ENCODE assay signal across 21 mouse cellular contexts in genomic region chr2:180020091-180020661, GRCm38 (mm10). TPM values are rescaled to one million over a fixed set of nuclear protein-coding genes. Genes with fewer than 3 reads are reported as not detected.
DNase-seq lines count a peak whose midpoint lies in the region; ATAC-seq and TF ChIP-seq lines count a peak whose summit lies in the region.
"Had no signal": no experiment of that assay in that cellular context is flagged by ENCODE, and none has a peak within 500 bp of the region (broad histone marks: within the 10 kb centered on the region; RNA-seq: fewer than 3 reads in every experiment).

No protein-coding gene starts in this region.

- H3K4me2 ChIP-seq in forebrain, postnatal 0 days (ENCODE audit: low read depth): no peak overlapping the region
- no peak overlapping the region for H3K4me2 ChIP-seq in forebrain, embryonic 11.5 days (ENCODE audit: low read depth, low read length, severe bottlenecking)
- H3K4me2 ChIP-seq: hindbrain, embryonic 12.5 days; liver, embryonic 15.5 days; neural tube, embryonic 15.5 days had no signal

- peak; percentile 47 for DNase-seq in forebrain, postnatal 0 days
- no peak for DNase-seq in forebrain, embryonic 11.5 days (ENCODE audit: low spot score)
- peak; percentile 41 for DNase-seq in layer of hippocampus, adult 9-11 months
- DNase-seq in layer of hippocampus, adult 18-20 months (ENCODE audit: low spot score in 2 of 2): no peak
- peak; percentile 69 to 75 for DNase-seq in cerebellum, adult 18-20 months
- peak; percentile 72 to 73 for DNase-seq in cerebellum, postnatal 25 days
- DNase-seq in lung, postnatal 14 days: no peak
- DNase-seq: adrenal gland, postnatal 14 days; gastrocnemius, postnatal 14 days; kidney, adult 9 months; midbrain, embryonic 14.5 days had no signal

- H3K36me3 ChIP-seq in forebrain, postnatal 0 days (ENCODE audit: insufficient read depth): no peaks in the 10 kb centered on the region
- H3K36me3 ChIP-seq in forebrain, embryonic 11.5 days (ENCODE audit: control insufficient read depth, insufficient read depth, low read length): no peaks in the 10 kb centered on the region
- H3K36me3 ChIP-seq: heart, embryonic 10.5 days; hindbrain, embryonic 12.5 days; liver, embryonic 15.5 days; neural tube, embryonic 15.5 days had no signal

- ATAC-seq in forebrain, postnatal 0 days: no peak
- ATAC-seq in forebrain, embryonic 11.5 days (replicated peaks; ENCODE audit: low FRiP score): no peak
- ATAC-seq in monocyte, adult 5-6 weeks (replicated peaks; ENCODE audit: insufficient number of reproducible peaks, low FRiP score, low TSS enrichment, poor library complexity, severe bottlenecking): no peak
- ATAC-seq: CD4-positive, CD25-positive, alpha-beta regulatory T cell, adult 4 months; forebrain, embryonic 14.5 days; inflammation-experienced regulatory T-cells, adult 6 months; lung, postnatal 0 days; Patski had no signal

- no peak for TF ChIP-seq CTCF in forebrain, postnatal 0 days (IDR thresholded peaks at IDR 0.05; ENCODE audit: low read depth)

- no peak overlapping the region for H3K9ac ChIP-seq in forebrain, postnatal 0 days
- no peak overlapping the region for H3K9ac ChIP-seq in forebrain, embryonic 11.5 days (ENCODE audit: low read length)
- H3K9ac ChIP-seq: hindbrain, embryonic 12.5 days; liver, embryonic 15.5 days; neural tube, embryonic 15.5 days had no signal

- H3K27ac ChIP-seq in forebrain, postnatal 0 days (ENCODE audit: low read depth, low read length): 0 out of 2 replicates have a peak overlapping the region, but pooled peaks have one; percentile 5
- H3K27ac ChIP-seq in forebrain, embryonic 11.5 days (ENCODE audit: low read depth, low read length): no peak overlapping the region
- H3K27ac ChIP-seq: heart, embryonic 10.5 days; hindbrain, embryonic 12.5 days; liver, embryonic 15.5 days; neural tube, embryonic 15.5 days had no signal

- peaks cover 13% of the 10 kb centered on the region for H3K27me3 ChIP-seq in forebrain, postnatal 0 days (ENCODE audit: insufficient read depth, low read length)
- H3K27me3 ChIP-seq in forebrain, embryonic 11.5 days (ENCODE audit: control insufficient read depth, insufficient read depth, low read length): peaks cover 15% of the 10 kb centered on the region; the same call in 1 of the 2 replicates

- H3K4me1 ChIP-seq in forebrain, postnatal 0 days (ENCODE audit: insufficient read depth): no peaks in the 10 kb centered on the region
- H3K4me1 ChIP-seq in forebrain, embryonic 11.5 days (replicated peaks; ENCODE audit: control insufficient read depth, insufficient read depth, low read length): 0 out of 2 replicates have a peak, but pooled peaks cover 3% of the 10 kb centered on the region

- no peak overlapping the region for H3K4me3 ChIP-seq in forebrain, postnatal 0 days (ENCODE audit: low read depth, low read length)
- H3K4me3 ChIP-seq in forebrain, embryonic 11.5 days (ENCODE audit: low read depth, low read length): no peak overlapping the region
- H3K4me3 ChIP-seq: heart, embryonic 10.5 days; hindbrain, embryonic 12.5 days; liver, embryonic 15.5 days; neural tube, embryonic 15.5 days had no signal

- no peaks in the 10 kb centered on the region for H3K9me3 ChIP-seq in forebrain, postnatal 0 days (ENCODE audit: low read length)
- no peaks in the 10 kb centered on the region for H3K9me3 ChIP-seq in forebrain, embryonic 11.5 days (ENCODE audit: control insufficient read depth, low read length)
- H3K9me3 ChIP-seq: heart, embryonic 10.5 days; hindbrain, embryonic 12.5 days; liver, embryonic 15.5 days; neural tube, embryonic 15.5 days had no signal

- WGBS in forebrain, postnatal 0 days: 70% methylated on average over 7 of the region's 7 CpGs
- WGBS in forebrain, embryonic 11.5 days: 79% methylated on average over 7 of the region's 7 CpGs

RNA-seq across cellular contexts. Expression of gene Lsm14b, which starts 4.6 kb away (rescaled TPM):
- 154 and 162 TPM in 2 replicates for total RNA-seq in forebrain, postnatal 0 days (2014; rRNA removed)
- polyA plus RNA-seq in forebrain, postnatal 0 days (2015; fragmentation: Nextera tagmentation; extraction: Ambion mirVana): 24.4 and 24.8 TPM in 2 replicates
- 7.5 and 8.9 TPM in 2 replicates for polyA plus RNA-seq in forebrain, embryonic 11.5 days (2014; fragmentation: Nextera tagmentation; extraction: Ambion mirVana)
- 10 to 100 TPM; 97.5 to 98.5 TPM for total RNA-seq in layer of hippocampus, adult 18-20 months (2021)
- 38.6 to 53.9 TPM (median 53.4 TPM) in 3 replicates for total RNA-seq in monocyte, adult 5-6 weeks (2017)

RNA-seq across cellular contexts. Expression of gene Psma7, which starts 22.1 kb away (rescaled TPM):
- total RNA-seq in forebrain, postnatal 0 days (2014; rRNA removed): 301 and 392 TPM in 2 replicates
- polyA plus RNA-seq in forebrain, postnatal 0 days (2015; fragmentation: Nextera tagmentation; extraction: Ambion mirVana): 581 and 734 TPM in 2 replicates
- 681 and 714 TPM in 2 replicates for polyA plus RNA-seq in forebrain, embryonic 11.5 days (2014; fragmentation: Nextera tagmentation; extraction: Ambion mirVana)
- total RNA-seq in layer of hippocampus, adult 18-20 months (2021): 100 to 1,000 TPM; 163 to 171 TPM
- total RNA-seq in monocyte, adult 5-6 weeks (2017): 280 to 356 TPM (median 293 TPM) in 3 replicates

RNA-seq across cellular contexts. Expression of gene Ss18l1, which starts 22.1 kb away (rescaled TPM):
- total RNA-seq in forebrain, postnatal 0 days (2014; rRNA removed): 82.6 and 104 TPM in 2 replicates
- 32.8 and 47.0 TPM in 2 replicates for polyA plus RNA-seq in forebrain, postnatal 0 days (2015; fragmentation: Nextera tagmentation; extraction: Ambion mirVana)
- polyA plus RNA-seq in forebrain, embryonic 11.5 days (2014; fragmentation: Nextera tagmentation; extraction: Ambion mirVana): 16.8 and 17.8 TPM in 2 replicates
- total RNA-seq in layer of hippocampus, adult 18-20 months (2021): 10 to 100 TPM; 45.3 to 45.8 TPM
- 3.4 to 5.8 TPM (median 5.0 TPM) in 3 replicates for total RNA-seq in monocyte, adult 5-6 weeks (2017)

RNA-seq across cellular contexts. Expression of gene Taf4, which starts 43.7 kb away (rescaled TPM):
- 11.4 and 12.5 TPM in 2 replicates for total RNA-seq in forebrain, postnatal 0 days (2014; rRNA removed)
- polyA plus RNA-seq in forebrain, postnatal 0 days (2015; fragmentation: Nextera tagmentation; extraction: Ambion mirVana): 2.1 and 2.4 TPM in 2 replicates
- 7.4 and 8.2 TPM in 2 replicates for polyA plus RNA-seq in forebrain, embryonic 11.5 days (2014; fragmentation: Nextera tagmentation; extraction: Ambion mirVana)
- 10 to 100 TPM; 20.8 to 23.7 TPM for total RNA-seq in layer of hippocampus, adult 18-20 months (2021)
- 27.7 to 65.7 TPM (median 39.4 TPM) in 3 replicates for total RNA-seq in monocyte, adult 5-6 weeks (2017)

RNA-seq across cellular contexts. Expression of gene Mtg2, which starts 50.2 kb away (rescaled TPM):
- total RNA-seq in forebrain, postnatal 0 days (2014; rRNA removed): 27.9 and 32.2 TPM in 2 replicates
- polyA plus RNA-seq in forebrain, postnatal 0 days (2015; fragmentation: Nextera tagmentation; extraction: Ambion mirVana): 23.5 and 25.5 TPM in 2 replicates
- polyA plus RNA-seq in forebrain, embryonic 11.5 days (2014; fragmentation: Nextera tagmentation; extraction: Ambion mirVana): 32.3 and 34.8 TPM in 2 replicates
- 10 to 100 TPM; 17.9 to 18.9 TPM for total RNA-seq in layer of hippocampus, adult 18-20 months (2021)
- total RNA-seq in monocyte, adult 5-6 weeks (2017): 13.7 to 21.6 TPM (median 15.9 TPM) in 3 replicates

Comparison
In these comparisons a context has a peak if more than half of its experiments do, and no peak if none do; other contexts are left out.
1. DNase-seq: peak in forebrain, postnatal 0 days (single experiment), layer of hippocampus, adult 9-11 months (single experiment), cerebellum, adult 18-20 months (2 of 2) and cerebellum, postnatal 25 days (2 of 2); none in forebrain, embryonic 11.5 days (single experiment), layer of hippocampus, adult 18-20 months (0 of 2) and lung, postnatal 14 days (single experiment).